Mouse (Mus musculus): ENCODE measurements at regions not wholly inside any gene's neighbourhood (a gene's known extent, or its start where the extent isn't known, plus 50 kb on each side); places are given as distances from the start of the nearest gene placed in this dataset.

- TF ChIP-seq POLR2A (IDR thresholded peaks at IDR 0.05; ENCODE audit: control insufficient read depth, extremely low read depth, insufficient read depth, low read length, poor library complexity) (no peak), CTCF (IDR thresholded peaks at IDR 0.05; ENCODE audit: borderline replicate concordance, control insufficient read depth, extremely low read depth, insufficient read depth, low read length, poor library complexity) (no peak)
Measured at GRCm38 (mm10) chr10:118714595-118714994, 155.4 kb downstream of the Dyrk2 start.
